Mouse (Mus musculus) C2C12 (cell line): Measurements from ENCODE around the gene Socs5. TPM values are rescaled to one million over a fixed set of nuclear protein-coding genes. Genes with fewer than 3 reads are reported as not detected.

Experiments used
- H3K27me3 ChIP-seq: one replicate; pipeline ENCODE4 v1.6.1; 2011; ENCODE audit not compliant: control insufficient read depth, insufficient read depth, insufficient read length
- H3K36me3 ChIP-seq: one replicate; pipeline ENCODE4 v1.6.1; 2011; ENCODE audit not compliant: control insufficient read depth, insufficient read depth
- H3K4me3 ChIP-seq: one replicate; pipeline ENCODE4 v1.5.1; 2011; ENCODE audit warnings: mild to moderate bottlenecking, control low read depth; ENCODE audit not compliant: poor library complexity, insufficient read depth, severe bottlenecking
- H3K79me2 ChIP-seq: one replicate; pipeline ENCODE4 v1.6.1; 2011; ENCODE audit not compliant: control insufficient read depth, insufficient read depth
- H3K79me3 ChIP-seq: one replicate; pipeline ENCODE4 v1.6.1; 2011; ENCODE audit warnings: low read depth, control low read depth
- H3ac ChIP-seq: one replicate; pipeline ENCODE3; 2011; ENCODE audit warnings: low read depth; ENCODE audit not compliant: control insufficient read depth, insufficient read length
- CEBPB ChIP-seq: IDR thresholded peaks from one replicate; pipeline ENCODE4 v1.6.1; 2011; ENCODE audit warnings: low read depth, mild to moderate bottlenecking, control low read depth, moderate library complexity
- CTCF ChIP-seq: IDR thresholded peaks from one replicate; pipeline ENCODE4 v1.5.1; 2011; ENCODE audit not compliant: control insufficient read depth, insufficient read depth, insufficient read length
- FOSL1 ChIP-seq: IDR thresholded peaks from one replicate; pipeline ENCODE4 v1.8.0; 2011; ENCODE audit warnings: mild to moderate bottlenecking, low read length; ENCODE audit not compliant: poor library complexity, insufficient read depth, severe bottlenecking
- MAX ChIP-seq: IDR thresholded peaks from one replicate; pipeline ENCODE4 v1.6.1; 2011; ENCODE audit warnings: mild to moderate bottlenecking, control low read depth
- MYOD1 ChIP-seq: IDR thresholded peaks from one replicate; pipeline ENCODE4 v1.6.1; 2011; ENCODE audit warnings: low read depth; ENCODE audit not compliant: control insufficient read depth, insufficient read length
- MYOG ChIP-seq: IDR thresholded peaks from one replicate; pipeline ENCODE4 v1.6.1; 2011; ENCODE audit not compliant: control insufficient read depth, insufficient read length; ENCODE audit errors: extremely low read depth
- USF1 ChIP-seq: IDR thresholded peaks from one replicate; pipeline ENCODE4 v1.6.1; 2011; ENCODE audit warnings: low read depth, mild to moderate bottlenecking, control low read depth, moderate library complexity
- microRNA-seq: library from miRNA; unstranded; fragments of <30 nt; microRNA quantifications from one replicate; pipeline ENCODE4, GENCODE M21; 2019; ENCODE audit warnings: borderline microRNAs expressed
- polyA plus RNA-seq: library from polyadenylated mRNA; unstranded; fragments of >200 nt; fragmentation: generic; extraction: Trizol; gene quantifications from one replicate; pipeline ENCODE4 v1.2.1, GENCODE M21; 2012; ENCODE audit warnings: missing spikeins

The Socs5 gene
- polyA plus RNA-seq, 1 experiment, result 20.1 TPM

- H3K79me3 ChIP-seq, result no peaks in the 10 kb centered on the region
- no peak overlapping the region for H3ac ChIP-seq
- no peaks in the 10 kb centered on the region for H3K79me2 ChIP-seq
- no peaks in the 10 kb centered on the region for H3K27me3 ChIP-seq
- H3K36me3 ChIP-seq, result no peaks in the 10 kb centered on the region
- H3K4me3 ChIP-seq, result no peak overlapping the region
- TF ChIP-seq MAX (no peak), CTCF (no peak), MYOG (no peak), FOSL1 (no peak), MYOD1 (no peak), CEBPB (no peak), USF1 (no peak)
Observed at GRCm38 (mm10) chr17:87181683-87182346, 74.3 kb downstream of the Socs5 start.

GRCm38 (mm10) chr17:87185461-87186066 lies 78.1 kb downstream of the Socs5 start:
- H3K79me2 ChIP-seq, result no peaks in the 10 kb centered on the region
- no peak overlapping the region for H3K4me3 ChIP-seq
- TF ChIP-seq MYOG, result no peak
- no peak for TF ChIP-seq MAX
- TF ChIP-seq CEBPB, result no peak
- TF ChIP-seq FOSL1, result no peak
- TF ChIP-seq CTCF, result no peak
- TF ChIP-seq USF1, result no peak
- no peak for TF ChIP-seq MYOD1
- no peaks in the 10 kb centered on the region for H3K79me3 ChIP-seq
- H3ac ChIP-seq, result no peak overlapping the region
- H3K36me3 ChIP-seq, result no peaks in the 10 kb centered on the region
- no peaks in the 10 kb centered on the region for H3K27me3 ChIP-seq

GRCm38 (mm10) chr17:87187005-87187404 lies 79.5 kb downstream of the Socs5 start:
- no peaks in the 10 kb centered on the region for H3K27me3 ChIP-seq
- no peaks in the 10 kb centered on the region for H3K79me3 ChIP-seq
- H3K4me3 ChIP-seq, result no peak overlapping the region
- no peaks in the 10 kb centered on the region for H3K79me2 ChIP-seq
- TF ChIP-seq CTCF (no peak), MAX (no peak), MYOD1 (no peak), USF1 (no peak), MYOG (no peak), FOSL1 (no peak), CEBPB (no peak)
- no peaks in the 10 kb centered on the region for H3K36me3 ChIP-seq
- H3ac ChIP-seq, result no peak overlapping the region

Small RNA genes within 50 kb of the gene (microRNA-seq; reads per million reads assigned to microRNA genes)
- gene Gm22346, result not detected

Other genes starting within 250 kb of the Socs5 start
- gene Tmem247, start 190.3 kb upstream of the Socs5 start, polyA plus RNA-seq, result not detected
- gene Atp6v1e2, start 159.8 kb upstream of the Socs5 start, polyA plus RNA-seq, result not detected
- 10.5 TPM for gene Rhoq, start 144.6 kb upstream of the Socs5 start, polyA plus RNA-seq
- gene Pigf, start 82.3 kb upstream of the Socs5 start, polyA plus RNA-seq, result 29.5 TPM
- 45.5 TPM for gene Cript, start 82.1 kb upstream of the Socs5 start, polyA plus RNA-seq
- gene Mcfd2, start 158.3 kb downstream of the Socs5 start, polyA plus RNA-seq, result 43.1 TPM
- gene Ttc7, start 175.2 kb downstream of the Socs5 start, polyA plus RNA-seq, result 9.8 TPM